Mouse (Mus musculus): ENCODE measurements at regions not wholly inside any gene's neighbourhood (a gene's known extent, or its start where the extent isn't known, plus 50 kb on each side); places are given as distances from the start of the nearest gene placed in this dataset.

GRCm38 (mm10) chr10:19448838-19449559 is 92.7 kb downstream of the Olig3 start:
- TF ChIP-seq CTCF (IDR thresholded peaks at IDR 0.05; ENCODE audit: low read depth, low read length) (no peak), POLR2A (IDR thresholded peaks at IDR 0.05; ENCODE audit: extremely low read depth, insufficient read depth, low read length) (no peak)
